18 mouse cellular contexts compared by ENCODE assay signal in the genomic region with DNA sequence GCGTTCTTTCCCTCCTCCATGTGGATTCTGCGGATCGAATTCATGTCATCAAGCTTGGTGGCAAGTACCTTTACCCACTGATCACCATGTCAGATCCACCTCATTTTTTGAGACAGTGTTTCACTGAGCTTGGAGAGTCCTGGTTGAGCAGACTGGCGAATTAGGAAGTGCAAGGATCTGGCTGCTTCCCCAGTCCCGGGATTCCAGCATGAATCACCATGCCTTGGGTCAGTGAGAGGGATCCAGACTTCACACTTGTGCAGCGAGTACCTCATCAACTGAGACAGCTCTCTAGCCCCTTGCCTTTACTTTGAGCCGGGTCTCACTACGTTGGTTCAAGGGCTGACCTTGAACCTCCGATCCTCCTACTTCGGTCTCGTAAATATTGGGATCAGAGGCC. TPM values are rescaled to one million over a fixed set of nuclear protein-coding genes. Genes with fewer than 3 reads are reported as not detected.
DNase-seq lines count a peak whose midpoint lies in the region; ATAC-seq lines count a peak whose summit lies in the region.
"Had no signal": no experiment of that assay in that cellular context is flagged by ENCODE, and none has a peak within 500 bp of the region (broad histone marks: within the 10 kb centered on the region; RNA-seq: fewer than 3 reads in every experiment).

No protein-coding gene starts in this region.

- peak; percentile 39 for DNase-seq in adrenal gland, postnatal 14 days
- DNase-seq in adrenal gland, adult 8-10 months: no peak
- DNase-seq in 3T3-L1 (ENCODE audit: low read depth, low spot score) (peak; percentile 70), NIH3T3 (ENCODE audit: low read depth) (peak; percentile 85)
- DNase-seq in cerebellum, postnatal 36 days: no peak
- DNase-seq: adrenal gland, postnatal 25 days; cerebellum, adult 11-12 months; cerebellum, adult 2 months; cerebellum, adult 9-10 months; cerebellum, postnatal 10 days; cerebellum, postnatal 25 days; embryo, embryonic 11 days had no signal

- ATAC-seq in granulocyte monocyte progenitor cell, adult 5-6 weeks (replicated peaks; ENCODE audit: poor library complexity, severe bottlenecking): no peak
- ATAC-seq: activated CD4-positive, CD25-positive, alpha-beta regulatory T cell, adult 4 months; forebrain, embryonic 14.5 days; forebrain, embryonic 16.5 days had no signal

RNA-seq across cellular contexts. Expression of gene Sox8, which starts 19.2 kb away (rescaled TPM):
- total RNA-seq in adrenal gland, postnatal 14 days (2021): 1.4 and 1.6 TPM in 2 replicates
- 1 to 10 TPM in 3 of 4 experiments, under 1 TPM in 1; 0.92 to 2.6 (median 1.2) TPM for total RNA-seq in adrenal gland, adult 8-10 months (2022)
- 1.1 TPM in 1 of 2 replicates, not detected in the other for total RNA-seq in granulocyte monocyte progenitor cell, adult 5-6 weeks (2014; fragmentation: Nextera tagmentation)
- total RNA-seq in granulocyte monocyte progenitor cell, adult 5-6 weeks (2017): not detected in 2 replicates
- total RNA-seq: MEL had no signal

RNA-seq across cellular contexts. Expression of gene Lmf1, which starts 27.6 kb away (rescaled TPM):
- total RNA-seq in adrenal gland, postnatal 14 days (2021): 40.2 and 40.6 TPM in 2 replicates
- 10 to 100 TPM; 36.0 to 39.9 (median 38.2) TPM for total RNA-seq in adrenal gland, adult 8-10 months (2022)
- 34.0 and 36.8 TPM in 2 replicates for total RNA-seq in granulocyte monocyte progenitor cell, adult 5-6 weeks (2014; fragmentation: Nextera tagmentation)
- 6.9 and 10.7 TPM in 2 replicates for total RNA-seq in granulocyte monocyte progenitor cell, adult 5-6 weeks (2017)

RNA-seq across cellular contexts. Expression of gene Sstr5, which starts 54.2 kb away (rescaled TPM):
- total RNA-seq in adrenal gland, postnatal 14 days (2021): 0.15 TPM in 1 of 2 replicates, not detected in the other
- total RNA-seq in adrenal gland, adult 8-10 months (2022): 1 to 10 TPM; 1.0 to 1.4 (median 1.2) TPM
- not detected in 2 replicates for total RNA-seq in granulocyte monocyte progenitor cell, adult 5-6 weeks (2014; fragmentation: Nextera tagmentation)
- total RNA-seq in granulocyte monocyte progenitor cell, adult 5-6 weeks (2017): not detected in 2 replicates
- total RNA-seq: common myeloid progenitor, adult 5-6 weeks; MEL had no signal

Comparison
In these comparisons a context has a peak if more than half of its experiments do, and no peak if none do; other contexts are left out.
1. DNase-seq: peak in adrenal gland, postnatal 14 days (single experiment), 3T3-L1 (single experiment) and NIH3T3 (single experiment); none in adrenal gland, adult 8-10 months (single experiment) and cerebellum, postnatal 36 days (0 of 2).